Mouse (Mus musculus): ENCODE results near the gene Raf1. TPM values are rescaled to one million over a fixed set of nuclear protein-coding genes. Genes with fewer than 3 reads are reported as not detected.

Raf1 gene
- polyA plus RNA-seq, 1 experiment from 2014 or later, result 159 TPM

DNA sequence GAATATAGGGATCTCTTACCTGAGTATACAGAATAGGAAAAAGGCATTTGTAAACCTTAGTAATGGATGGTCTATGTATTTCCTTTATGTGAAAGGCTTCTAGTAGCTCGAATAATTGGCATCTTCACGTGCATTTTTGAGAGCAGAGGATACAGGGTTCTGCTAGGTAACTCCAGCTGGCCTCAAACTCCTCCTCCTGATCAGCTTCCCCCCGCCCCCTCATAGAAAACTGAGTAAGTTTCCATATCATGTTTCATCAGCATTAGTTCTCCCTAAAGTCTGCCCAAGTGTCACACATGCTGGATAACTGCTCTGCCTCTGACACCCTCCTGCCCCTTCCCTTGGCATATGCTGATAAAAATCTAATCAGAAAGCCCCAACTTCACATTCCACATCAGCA, 95.6 kb downstream of the Raf1 start:
- no peak for ATAC-seq (ENCODE audit: low FRiP score)
- H3K4me1 ChIP-seq, result no peaks in the 10 kb centered on the region
- H3K4me2 ChIP-seq (replicated peaks), result no peak overlapping the region
- H3K36me3 ChIP-seq, result peaks cover 45% of the 10 kb centered on the region
- 86% methylated on average over 3 of the region's 3 CpGs for WGBS
- no peaks in the 10 kb centered on the region for H3K9me3 ChIP-seq (replicated peaks)
- H3K9ac ChIP-seq, result no peak overlapping the region
- H3K4me3 ChIP-seq, result no peak overlapping the region
- H3K27ac ChIP-seq, result no peak overlapping the region
- H3K27me3 ChIP-seq, result no peaks in the 10 kb centered on the region

GRCm38 (mm10) chr6:115577941-115578340, 98.5 kb downstream of the Raf1 start:
- ATAC-seq (ENCODE audit: low FRiP score), result no peak
- no peak overlapping the region for H3K4me3 ChIP-seq
- no peaks in the 10 kb centered on the region for H3K27me3 ChIP-seq
- H3K36me3 ChIP-seq, result peaks cover 65% of the 10 kb centered on the region
- H3K9ac ChIP-seq, result no peak overlapping the region
- H3K9me3 ChIP-seq (replicated peaks), result no peaks in the 10 kb centered on the region
- H3K4me1 ChIP-seq, result no peaks in the 10 kb centered on the region
- no peak overlapping the region for H3K4me2 ChIP-seq (replicated peaks)
- WGBS, result 91% methylated on average over 9 of the region's 9 CpGs
- no peak overlapping the region for H3K27ac ChIP-seq

DNA sequence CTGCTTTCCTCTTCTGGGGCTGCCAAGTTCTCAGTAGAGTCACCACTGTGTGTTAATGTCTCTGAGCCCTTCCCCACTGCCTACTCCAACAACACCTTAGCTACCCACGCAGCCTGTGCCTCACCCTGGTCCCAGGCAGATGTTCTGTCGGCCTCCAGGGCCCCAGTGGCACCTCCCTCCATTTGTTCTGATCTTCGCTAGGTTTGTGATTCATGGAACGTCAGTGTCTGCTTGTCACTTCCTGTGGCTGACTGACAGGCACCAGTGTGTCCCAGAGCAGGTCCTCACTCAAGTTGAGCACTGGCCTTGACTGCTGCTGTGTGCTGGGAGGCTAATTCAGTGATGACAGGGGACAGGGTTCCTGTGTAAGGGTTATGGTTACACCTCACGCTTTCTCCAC, 99.0 kb downstream of the Raf1 start:
- no peak overlapping the region for H3K4me2 ChIP-seq (replicated peaks)
- H3K4me3 ChIP-seq, result no peak overlapping the region
- H3K36me3 ChIP-seq, result peaks cover 67% of the 10 kb centered on the region
- H3K27me3 ChIP-seq, result no peaks in the 10 kb centered on the region
- H3K27ac ChIP-seq, result no peak overlapping the region
- H3K9ac ChIP-seq, result no peak overlapping the region
- no peak for ATAC-seq (ENCODE audit: low FRiP score)
- no peaks in the 10 kb centered on the region for H3K9me3 ChIP-seq (replicated peaks)
- 88% methylated on average over 5 of the region's 5 CpGs for WGBS
- H3K4me1 ChIP-seq, result no peaks in the 10 kb centered on the region

- Histone ChIP-seq H3K27ac (no peak overlapping the region), H3K9me3 (replicated peaks) (no peaks in the 10 kb centered on the region), H3K4me1 (no peaks in the 10 kb centered on the region), H3K4me2 (replicated peaks) (no peak overlapping the region), H3K27me3 (no peaks in the 10 kb centered on the region), H3K36me3 (peaks cover 85% of the 10 kb centered on the region), H3K9ac (no peak overlapping the region), H3K4me3 (no peak overlapping the region)
- WGBS, result 92% methylated on average over 7 of the region's 7 CpGs
- ATAC-seq (ENCODE audit: low FRiP score), result no peak
Measured at GRCm38 (mm10) chr6:115574171-115574570, 102.3 kb downstream of the Raf1 start.

Other genes with a start within 250 kb of the Raf1 start
- gene Tsen2, start 132.0 kb downstream of the Raf1 start, polyA plus RNA-seq (2016; fragmentation: Nextera tagmentation; extraction: Ambion mirVana), result 28.4 and 30.4 TPM in 2 replicates
- 0.12 and 0.17 TPM in 2 replicates for gene Mkrn2os, start 84.1 kb downstream of the Raf1 start, polyA plus RNA-seq (2016; fragmentation: Nextera tagmentation; extraction: Ambion mirVana)
- gene Mkrn2, start 74.7 kb downstream of the Raf1 start, polyA plus RNA-seq (2016; fragmentation: Nextera tagmentation; extraction: Ambion mirVana), result 27.4 and 28.9 TPM in 2 replicates
- 1.1 and 2.0 TPM in 2 replicates for gene Tmem40, start 85.8 kb upstream of the Raf1 start, polyA plus RNA-seq (2016; fragmentation: Nextera tagmentation; extraction: Ambion mirVana)
- gene Cand2, start 97.9 kb upstream of the Raf1 start, polyA plus RNA-seq (2016; fragmentation: Nextera tagmentation; extraction: Ambion mirVana), result 35.6 and 37.3 TPM in 2 replicates
- gene Rpl32, start 132.1 kb upstream of the Raf1 start, polyA plus RNA-seq (2016; fragmentation: Nextera tagmentation; extraction: Ambion mirVana), result 1,424 and 1,629 TPM in 2 replicates
- gene Efcab12, start 161.8 kb upstream of the Raf1 start, polyA plus RNA-seq (2016; fragmentation: Nextera tagmentation; extraction: Ambion mirVana), result 2.3 TPM in 2 replicates
- 19.8 and 22.4 TPM in 2 replicates for gene Mbd4, start 176.7 kb upstream of the Raf1 start, polyA plus RNA-seq (2016; fragmentation: Nextera tagmentation; extraction: Ambion mirVana)
- gene Ift122, start 176.8 kb upstream of the Raf1 start, polyA plus RNA-seq (2016; fragmentation: Nextera tagmentation; extraction: Ambion mirVana), result 28.4 and 31.5 TPM in 2 replicates

Data from hindbrain, embryonic 12.5 days (tissue).